Mouse (Mus musculus) kidney, adult 2 months (tissue): ENCODE results near the gene Ranbp9.

ENCODE experiments used
- CTCF ChIP-seq: fragments of 200-500 bp; conservative IDR thresholded peaks from 2 replicates; pipeline ENCODE4 v1.5.1; 2011; ENCODE audit warnings: low read depth, mild to moderate bottlenecking, control low read depth, low read length, moderate library complexity, mixed read lengths; ENCODE audit not compliant: insufficient read depth, insufficient read length
- POLR2A ChIP-seq: fragments of 200-500 bp; IDR thresholded peaks from one replicate; pipeline ENCODE4 v1.6.1; 2011; ENCODE audit warnings: low read depth, low read length, control low read depth

DNA sequence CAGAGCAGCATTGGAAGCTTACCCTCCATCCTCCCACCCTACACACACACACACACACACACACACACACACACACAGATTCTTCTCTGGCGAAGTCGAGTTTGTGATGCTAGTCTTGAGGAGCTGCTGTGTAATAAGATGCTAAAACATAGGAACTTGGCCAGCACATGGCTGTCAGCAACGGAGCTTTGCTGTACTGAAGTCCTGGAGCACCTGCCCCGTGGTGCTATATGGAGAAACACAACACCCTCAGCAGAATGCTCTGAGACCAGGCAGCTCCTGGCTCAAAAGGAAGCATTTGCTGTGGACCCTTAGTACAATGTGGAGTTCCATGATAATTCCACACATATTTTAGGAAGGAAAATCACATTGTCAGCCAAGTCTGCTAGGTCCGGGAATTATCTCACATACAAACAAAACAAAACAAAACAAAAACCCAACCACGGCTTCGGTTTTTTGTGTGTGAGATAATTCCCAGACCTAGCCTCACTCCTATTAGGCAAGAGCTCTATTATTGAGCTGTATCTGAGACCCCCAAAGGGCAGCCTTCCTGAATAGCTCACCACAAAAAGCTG is 42.9 kb upstream of the Ranbp9 start:
- TF ChIP-seq POLR2A = no peak
- TF ChIP-seq CTCF = no peak
